Mouse (Mus musculus) kidney, embryonic 15.5 days (tissue): ENCODE results near the gene 1700003F12Rik. TPM values are rescaled to one million over a fixed set of nuclear protein-coding genes. Genes with fewer than 3 reads are reported as not detected.

Experiments
- ATAC-seq: fragments of 200-750 bp; cut with Nextera tagmentation; replicated peaks from 2 replicates; pipeline ENCODE4 v1.8.0; 2017; ENCODE audit warnings: moderate TSS enrichment; ENCODE audit not compliant: low FRiP score
- H3K27ac ChIP-seq: fragments of 300-500 bp; sonication (generic); 2 replicates; pipeline ENCODE4 v1.5.1; 2015; ENCODE audit warnings: mild to moderate bottlenecking, inconsistent platforms
- H3K27me3 ChIP-seq: fragments of 300-500 bp; sonication (generic); 2 replicates; pipeline ENCODE4 v1.6.1; 2015; ENCODE audit warnings: inconsistent platforms
- H3K36me3 ChIP-seq: fragments of 300-500 bp; sonication (generic); 2 replicates; pipeline ENCODE4 v1.6.1; 2015; ENCODE audit warnings: inconsistent platforms
- H3K4me1 ChIP-seq: fragments of 300-500 bp; sonication (generic); 2 replicates; pipeline ENCODE4 v1.6.1; 2015; ENCODE audit warnings: inconsistent platforms
- H3K4me2 ChIP-seq: fragments of 300-500 bp; sonication (generic); 2 replicates; pipeline ENCODE4 v1.6.1; 2015; ENCODE audit warnings: moderate library complexity, mild to moderate bottlenecking, inconsistent platforms
- H3K4me3 ChIP-seq: fragments of 300-500 bp; sonication (generic); replicated peaks from 2 replicates; pipeline ENCODE4 v1.5.1; 2015; ENCODE audit warnings: mild to moderate bottlenecking, inconsistent platforms
- H3K9ac ChIP-seq: fragments of 300-500 bp; sonication (generic); 2 replicates; pipeline ENCODE4 v1.6.1; 2015; ENCODE audit warnings: mild to moderate bottlenecking, inconsistent platforms
- H3K9me3 ChIP-seq: fragments of 300-500 bp; sonication (generic); replicated peaks from 2 replicates; pipeline ENCODE4 v1.6.1; 2016; ENCODE audit warnings: inconsistent platforms
- WGBS: fragments of 180-500 bp; shearing (Covaris S2); methylation state at CpG from one replicate; pipeline ENCODE4 v1.1.7; 2015; ENCODE audit warnings: mixed read lengths; 5-methylcytosine and 5-hydroxymethylcytosine counted together
- polyA plus RNA-seq: library from polyadenylated mRNA; unstranded; fragments of >200 nt; fragmentation: Nextera tagmentation; extraction: Ambion mirVana; gene quantifications from 2 replicates; pipeline ENCODE4 v1.2.1, GENCODE M21; 2015

Gene 1700003F12Rik
- polyA plus RNA-seq, 1 experiment from 2014 or later: 1.7 TPM

GRCm38 (mm10) chr2:154581421-154581820 is 34.5 kb downstream of the 1700003F12Rik start:
- Histone ChIP-seq H3K27me3 (no peaks in the 10 kb centered on the region), H3K36me3 (peaks cover 3% of the 10 kb centered on the region), H3K4me2 (no peak overlapping the region), H3K9ac (no peak overlapping the region), H3K27ac (no peak overlapping the region), H3K4me1 (peaks cover 11% of the 10 kb centered on the region; the same call in 1 of the 2 replicates), H3K4me3 (no peak overlapping the region), H3K9me3 (no peaks in the 10 kb centered on the region)
- 94% methylated on average over 1 of the region's 1 CpGs for WGBS
- no peak for ATAC-seq

- H3K27me3 ChIP-seq: no peaks in the 10 kb centered on the region
- 65% methylated on average over 15 of the region's 15 CpGs for WGBS
- H3K27ac ChIP-seq: no peak overlapping the region
- no peak overlapping the region for H3K4me2 ChIP-seq
- H3K4me3 ChIP-seq: no peak overlapping the region
- no peak for ATAC-seq
- H3K9me3 ChIP-seq: no peaks in the 10 kb centered on the region
- H3K36me3 ChIP-seq: peaks cover 17% of the 10 kb centered on the region
- peaks cover 8% of the 10 kb centered on the region; the same call in 1 of the 2 replicates for H3K4me1 ChIP-seq
- no peak overlapping the region for H3K9ac ChIP-seq
Measured at GRCm38 (mm10) chr2:154583906-154584872, 37.3 kb downstream of the 1700003F12Rik start.

- WGBS: 62% methylated on average over 17 of the region's 17 CpGs
- Histone ChIP-seq H3K27me3 (no peaks in the 10 kb centered on the region), H3K4me3 (no peak overlapping the region), H3K4me1 (peaks cover 8% of the 10 kb centered on the region; the same call in 1 of the 2 replicates), H3K36me3 (peaks cover 17% of the 10 kb centered on the region), H3K27ac (no peak overlapping the region), H3K9me3 (no peaks in the 10 kb centered on the region), H3K4me2 (no peak overlapping the region), H3K9ac (no peak overlapping the region)
- ATAC-seq: no peak
Measured at GRCm38 (mm10) chr2:154584931-154585601, 38.2 kb downstream of the 1700003F12Rik start.

GRCm38 (mm10) chr2:154586405-154586804 is 39.5 kb downstream of the 1700003F12Rik start:
- Histone ChIP-seq H3K27ac (no peak overlapping the region), H3K9ac (no peak overlapping the region), H3K9me3 (no peaks in the 10 kb centered on the region), H3K4me2 (no peak overlapping the region), H3K4me3 (no peak overlapping the region), H3K36me3 (peaks cover 17% of the 10 kb centered on the region), H3K27me3 (no peaks in the 10 kb centered on the region), H3K4me1 (peaks cover 8% of the 10 kb centered on the region; the same call in 1 of the 2 replicates)
- 79% methylated on average over 5 of the region's 5 CpGs for WGBS
- ATAC-seq: no peak

- ATAC-seq: no peak
- no peaks in the 10 kb centered on the region for H3K9me3 ChIP-seq
- H3K4me2 ChIP-seq: no peak overlapping the region
- no peak overlapping the region for H3K27ac ChIP-seq
- H3K4me1 ChIP-seq: peaks cover 5% of the 10 kb centered on the region; the same call in 1 of the 2 replicates
- no peaks in the 10 kb centered on the region for H3K27me3 ChIP-seq
- 81% methylated on average over 4 of the region's 4 CpGs for WGBS
- no peak overlapping the region for H3K4me3 ChIP-seq
- H3K9ac ChIP-seq: no peak overlapping the region
- H3K36me3 ChIP-seq: peaks cover 33% of the 10 kb centered on the region
Measured at GRCm38 (mm10) chr2:154589051-154589450, 42.2 kb downstream of the 1700003F12Rik start.

- Histone ChIP-seq H3K4me1 (no peaks in the 10 kb centered on the region), H3K27me3 (no peaks in the 10 kb centered on the region), H3K9me3 (no peaks in the 10 kb centered on the region), H3K36me3 (peaks cover 42% of the 10 kb centered on the region), H3K27ac (no peak overlapping the region), H3K4me3 (no peak overlapping the region), H3K4me2 (no peak overlapping the region), H3K9ac (no peak overlapping the region)
- no peak for ATAC-seq
- 86% methylated on average over 3 of the region's 3 CpGs for WGBS
Measured at GRCm38 (mm10) chr2:154591239-154591638, 44.4 kb downstream of the 1700003F12Rik start.

GRCm38 (mm10) chr2:154593025-154593424 is 46.1 kb downstream of the 1700003F12Rik start:
- no peak overlapping the region for H3K4me3 ChIP-seq
- peaks cover 26% of the 10 kb centered on the region for H3K36me3 ChIP-seq
- no peak for ATAC-seq
- 74% methylated on average over 3 of the region's 3 CpGs for WGBS
- no peak overlapping the region for H3K9ac ChIP-seq
- no peaks in the 10 kb centered on the region for H3K27me3 ChIP-seq
- H3K4me1 ChIP-seq: no peaks in the 10 kb centered on the region
- no peak overlapping the region for H3K27ac ChIP-seq
- H3K9me3 ChIP-seq: no peaks in the 10 kb centered on the region
- no peak overlapping the region for H3K4me2 ChIP-seq

- H3K4me3 ChIP-seq: no peak overlapping the region
- no peaks in the 10 kb centered on the region for H3K27me3 ChIP-seq
- peaks cover 26% of the 10 kb centered on the region for H3K36me3 ChIP-seq
- WGBS: 72% methylated on average over 5 of the region's 5 CpGs
- H3K4me2 ChIP-seq: no peak overlapping the region
- no peak overlapping the region for H3K9ac ChIP-seq
- no peaks in the 10 kb centered on the region for H3K9me3 ChIP-seq
- H3K27ac ChIP-seq: no peak overlapping the region
- no peak for ATAC-seq
- H3K4me1 ChIP-seq: no peaks in the 10 kb centered on the region
Measured at GRCm38 (mm10) chr2:154595775-154596174, 48.9 kb downstream of the 1700003F12Rik start.

- H3K36me3 ChIP-seq: peaks cover 26% of the 10 kb centered on the region
- no peak overlapping the region for H3K9ac ChIP-seq
- H3K4me2 ChIP-seq: no peak overlapping the region
- no peak overlapping the region for H3K4me3 ChIP-seq
- no peak overlapping the region for H3K27ac ChIP-seq
- no peaks in the 10 kb centered on the region for H3K9me3 ChIP-seq
- peaks cover 1% of the 10 kb centered on the region; the same call in 1 of the 2 replicates for H3K4me1 ChIP-seq
- H3K27me3 ChIP-seq: no peaks in the 10 kb centered on the region
- 85% methylated on average over 3 of the region's 3 CpGs for WGBS
- no peak for ATAC-seq
Measured at GRCm38 (mm10) chr2:154597399-154597798, 50.5 kb downstream of the 1700003F12Rik start.

Other genes with a start within 250 kb of the 1700003F12Rik start
- not detected in 2 replicates for gene Bpifb9b, start 239.9 kb upstream of the 1700003F12Rik start, polyA plus RNA-seq
- gene Cdk5rap1, start 174.1 kb upstream of the 1700003F12Rik start, polyA plus RNA-seq: 19.0 and 20.4 TPM in 2 replicates
- 12.0 and 12.7 TPM in 2 replicates for gene Snta1, start 139.0 kb upstream of the 1700003F12Rik start, polyA plus RNA-seq
- gene Cbfa2t2, start 110.6 kb upstream of the 1700003F12Rik start, polyA plus RNA-seq: 38.8 and 46.0 TPM in 2 replicates
- gene Actl10, start 4.7 kb downstream of the 1700003F12Rik start, polyA plus RNA-seq: 0.19 and 0.22 TPM in 2 replicates
- gene Necab3, start 11.8 kb downstream of the 1700003F12Rik start, polyA plus RNA-seq: 1.6 and 2.9 TPM in 2 replicates
- 20.7 and 21.0 TPM in 2 replicates for gene E2f1, start 22.8 kb downstream of the 1700003F12Rik start, polyA plus RNA-seq
- 27.7 and 29.8 TPM in 2 replicates for gene Pxmp4, start 56.6 kb downstream of the 1700003F12Rik start, polyA plus RNA-seq
- 0.85 and 1.00 TPM in 2 replicates for gene Zfp341, start 66.2 kb downstream of the 1700003F12Rik start, polyA plus RNA-seq
- 0.62 TPM in 1 of 2 replicates, not detected in the other for gene 4930519P11Rik, start 66.4 kb downstream of the 1700003F12Rik start, polyA plus RNA-seq
- gene Chmp4b, start 104.6 kb downstream of the 1700003F12Rik start, polyA plus RNA-seq: 24.6 and 24.8 TPM in 2 replicates
- gene Gm14214, start 222.9 kb downstream of the 1700003F12Rik start, polyA plus RNA-seq: not detected in 2 replicates
- gene Raly, start 244.0 kb downstream of the 1700003F12Rik start, polyA plus RNA-seq: 47.3 and 54.3 TPM in 2 replicates
- gene a, start 244.3 kb downstream of the 1700003F12Rik start, polyA plus RNA-seq: 0.66 and 0.91 TPM in 2 replicates